Mouse (Mus musculus): ENCODE results near the gene Tubg1. TPM values are rescaled to one million over a fixed set of nuclear protein-coding genes. Genes with fewer than 3 reads are reported as not detected.
"Not testable (repeated sequence)": the region's sequence is repeated elsewhere in the genome, so short reads cannot be mapped to it uniquely, and the experiment has no call there.

The Tubg1 gene
- polyA plus RNA-seq, 1 experiment from 2014 or later, result 72.6 TPM

DNA sequence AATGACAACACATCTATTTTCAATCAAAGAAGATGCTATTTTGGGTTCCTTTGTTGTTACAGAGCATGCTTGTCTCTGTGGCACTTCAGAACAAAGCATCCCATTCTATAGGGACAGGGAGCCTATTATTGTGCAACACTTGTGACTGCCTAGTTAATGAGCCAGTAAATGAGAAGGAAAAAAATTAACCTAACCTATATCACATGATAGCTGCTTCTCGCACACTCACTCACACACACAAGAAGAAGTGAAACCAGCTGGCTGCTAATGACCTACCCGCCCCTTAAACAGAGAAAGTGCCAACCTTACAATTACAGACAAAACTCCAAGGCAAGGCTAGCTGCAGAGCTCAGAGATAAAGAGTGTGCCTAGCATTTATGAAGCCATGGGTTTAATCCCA is 4.2 kb upstream of the Tubg1 start:
- Histone ChIP-seq H3K27me3 (ENCODE audit: control insufficient read depth, insufficient read depth, low read length) (no peaks in the 10 kb centered on the region), H3K9ac (ENCODE audit: low read length) (0 out of 2 replicates have a peak overlapping the region, but pooled peaks have one; percentile 5), H3K4me1 (ENCODE audit: control insufficient read depth, insufficient read depth, low read length) (peaks cover 17% of the 10 kb centered on the region), H3K36me3 (ENCODE audit: control insufficient read depth, insufficient read depth) (no peaks in the 10 kb centered on the region), H3K27ac (ENCODE audit: low read length) (no peak overlapping the region), H3K4me3 (ENCODE audit: low read length) (no peak overlapping the region), H3K4me2 (ENCODE audit: low read depth, low read length) (no peak overlapping the region), H3K9me3 (replicated peaks; ENCODE audit: control insufficient read depth, low read length) (no peaks in the 10 kb centered on the region)
- ATAC-seq (replicated peaks; ENCODE audit: extremely low read depth, insufficient read depth, low FRiP score), result no peak
- WGBS, result 81% methylated on average over 2 of the region's 2 CpGs

DNA sequence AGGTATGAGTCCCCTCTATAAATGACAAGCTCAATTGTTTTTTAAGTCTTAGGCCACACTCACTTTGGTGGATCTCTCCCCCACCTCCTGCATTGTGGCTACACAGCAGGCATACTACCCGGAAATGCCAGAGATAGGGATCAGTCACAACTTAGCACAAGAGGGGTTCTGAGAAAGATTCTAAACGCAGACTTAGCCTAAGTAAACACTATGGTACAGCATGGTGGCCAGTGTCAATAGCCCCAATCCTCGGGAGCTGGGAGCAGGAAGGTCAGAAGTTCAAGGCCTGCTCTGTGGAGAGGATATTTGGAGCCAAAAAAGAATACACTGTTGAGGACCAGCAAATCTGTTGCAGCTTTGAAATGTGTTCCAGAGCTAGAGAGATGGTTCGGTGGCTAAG is 1.6 kb upstream of the Tubg1 start:
- H3K27me3 ChIP-seq (ENCODE audit: control insufficient read depth, insufficient read depth, low read length), result no peaks in the 10 kb centered on the region
- H3K36me3 ChIP-seq (ENCODE audit: control insufficient read depth, insufficient read depth), result peaks cover 8% of the 10 kb centered on the region; the same call in 1 of the 2 replicates
- H3K4me3 ChIP-seq (ENCODE audit: low read length), result peak overlapping the region; percentile 99
- H3K27ac ChIP-seq (ENCODE audit: low read length), result peak overlapping the region; percentile 21; the same call in 1 of the 2 replicates
- peak overlapping the region; percentile 96 for H3K9ac ChIP-seq (ENCODE audit: low read length)
- no peak for ATAC-seq (replicated peaks; ENCODE audit: extremely low read depth, insufficient read depth, low FRiP score)
- H3K9me3 ChIP-seq (replicated peaks; ENCODE audit: control insufficient read depth, low read length), result no peaks in the 10 kb centered on the region
- peaks cover 28% of the 10 kb centered on the region for H3K4me1 ChIP-seq (ENCODE audit: control insufficient read depth, insufficient read depth, low read length)
- H3K4me2 ChIP-seq (ENCODE audit: low read depth, low read length), result peak overlapping the region; percentile 76
- WGBS, result 18% methylated on average over 4 of the region's 4 CpGs

DNA sequence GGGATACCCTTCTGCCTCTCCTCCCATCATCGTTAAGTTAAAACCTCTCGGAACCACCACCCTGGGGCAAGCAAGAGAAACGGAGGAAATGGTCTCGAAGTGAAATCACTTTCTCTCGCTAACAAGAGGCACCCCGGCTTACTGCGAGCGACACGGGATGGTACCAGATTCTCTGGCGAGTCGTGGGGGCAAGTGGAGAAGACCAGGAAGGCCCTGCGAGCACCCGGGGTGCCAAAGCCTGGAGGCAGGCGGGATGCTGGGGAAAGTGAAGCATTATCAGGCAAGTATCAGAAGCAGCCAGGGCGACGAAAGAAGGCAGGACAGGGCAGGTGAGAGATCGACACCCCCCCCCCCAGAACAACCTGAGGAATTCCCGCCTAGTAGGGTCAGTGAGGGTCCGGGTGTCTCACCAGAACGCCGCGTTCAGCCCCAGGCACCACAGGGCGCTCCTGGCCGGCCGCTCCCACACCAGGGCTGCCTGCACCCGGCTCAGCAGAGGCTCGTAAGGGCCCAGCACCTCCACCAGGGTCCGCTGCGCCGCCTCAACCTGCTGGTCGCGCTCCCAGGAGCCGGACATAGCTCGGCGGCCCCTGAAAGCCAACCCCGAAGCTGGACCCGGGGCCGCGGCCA is 492 bp upstream of the Tubg1 start:
- under 1% methylated on average over 39 of the region's 39 CpGs for WGBS
- peaks cover 12% of the 10 kb centered on the region for H3K36me3 ChIP-seq (ENCODE audit: control insufficient read depth, insufficient read depth)
- peak overlapping the region; percentile 99 for H3K4me3 ChIP-seq (ENCODE audit: low read length)
- H3K4me2 ChIP-seq (ENCODE audit: low read depth, low read length), result peak overlapping the region; percentile 76
- H3K9ac ChIP-seq (ENCODE audit: low read length), result peak overlapping the region; percentile 96
- peak; percentile 69 for ATAC-seq (replicated peaks; ENCODE audit: extremely low read depth, insufficient read depth, low FRiP score)
- H3K4me1 ChIP-seq (ENCODE audit: control insufficient read depth, insufficient read depth, low read length), result peaks cover 28% of the 10 kb centered on the region
- no peaks in the 10 kb centered on the region for H3K9me3 ChIP-seq (replicated peaks; ENCODE audit: control insufficient read depth, low read length)
- peak overlapping the region; percentile 90 for H3K27ac ChIP-seq (ENCODE audit: low read length)
- H3K27me3 ChIP-seq (ENCODE audit: control insufficient read depth, insufficient read depth, low read length), result no peaks in the 10 kb centered on the region

DNA sequence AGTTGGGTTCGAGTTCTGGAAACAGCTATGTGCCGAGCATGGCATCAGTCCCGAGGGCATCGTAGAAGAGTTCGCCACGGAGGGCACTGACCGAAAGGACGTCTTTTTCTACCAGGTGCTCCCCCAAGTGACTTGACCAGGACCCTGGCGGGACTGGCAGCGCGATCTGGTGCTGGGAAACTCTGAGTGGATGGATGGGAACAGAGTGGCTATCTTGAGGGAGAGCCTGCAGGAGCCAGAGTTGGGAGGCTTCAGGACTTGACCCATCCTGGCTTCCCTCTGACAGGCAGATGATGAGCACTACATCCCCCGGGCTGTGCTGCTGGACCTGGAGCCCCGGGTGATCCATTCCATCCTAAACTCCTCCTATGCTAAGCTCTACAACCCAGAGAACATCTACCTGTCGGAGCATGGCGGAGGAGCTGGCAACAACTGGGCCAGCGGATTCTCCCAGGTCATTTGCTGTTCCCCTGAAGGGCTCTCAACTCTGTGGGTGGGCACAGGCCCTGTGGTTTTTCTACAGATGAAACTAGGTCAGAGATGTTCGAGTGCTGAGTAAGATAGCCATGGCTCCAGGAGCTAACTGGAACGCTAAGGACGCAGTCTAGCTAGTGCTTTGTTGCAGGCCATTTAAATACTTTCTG is 929 bp downstream of the Tubg1 start:
- WGBS, result 18% methylated on average over 19 of the region's 19 CpGs
- no peak for ATAC-seq (replicated peaks; ENCODE audit: extremely low read depth, insufficient read depth, low FRiP score)

DNA sequence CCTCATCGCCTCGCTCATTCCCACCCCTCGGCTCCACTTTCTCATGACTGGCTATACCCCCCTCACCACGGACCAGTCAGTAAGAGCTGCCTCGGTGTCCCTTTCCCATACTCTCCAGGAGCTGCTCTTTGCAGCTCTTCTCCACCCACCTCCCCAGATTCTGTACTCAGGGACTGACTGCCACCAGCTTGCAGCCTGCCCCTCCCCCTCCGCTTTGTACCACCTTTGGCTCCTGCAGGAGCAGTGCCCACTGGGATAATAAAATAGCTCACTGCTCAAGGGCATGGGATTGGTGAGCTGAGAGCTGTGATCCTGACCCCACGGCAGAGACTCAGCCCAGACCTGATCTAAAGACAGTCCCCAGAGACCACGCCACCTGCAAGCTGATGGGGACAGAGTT is 4.8 kb downstream of the Tubg1 start:
- not testable (repeated sequence) for H3K4me2 ChIP-seq (ENCODE audit: low read depth, low read length); H3K9me3 ChIP-seq (replicated peaks; ENCODE audit: control insufficient read depth, low read length); H3K27ac ChIP-seq (ENCODE audit: low read length); H3K27me3 ChIP-seq (ENCODE audit: control insufficient read depth, insufficient read depth, low read length); H3K4me3 ChIP-seq (ENCODE audit: low read length); ATAC-seq (replicated peaks; ENCODE audit: extremely low read depth, insufficient read depth, low FRiP score); H3K9ac ChIP-seq (ENCODE audit: low read length)
- 91% methylated on average over 8 of the region's 8 CpGs for WGBS
- Histone ChIP-seq H3K4me1 (ENCODE audit: control insufficient read depth, insufficient read depth, low read length) (peaks cover 13% of the 10 kb centered on the region), H3K36me3 (ENCODE audit: control insufficient read depth, insufficient read depth) (peaks cover 25% of the 10 kb centered on the region)

More for the DNA sequence above, 929 bp downstream of the Tubg1 start:
- Histone ChIP-seq H3K9ac (ENCODE audit: low read length) (peak overlapping the region; percentile 75), H3K27ac (ENCODE audit: low read length) (peak overlapping the region; percentile 91), H3K9me3 (replicated peaks; ENCODE audit: control insufficient read depth, low read length) (no peaks in the 10 kb centered on the region), H3K36me3 (ENCODE audit: control insufficient read depth, insufficient read depth) (peaks cover 15% of the 10 kb centered on the region), H3K4me3 (ENCODE audit: low read length) (peak overlapping the region; percentile 99), H3K4me1 (ENCODE audit: control insufficient read depth, insufficient read depth, low read length) (peaks cover 25% of the 10 kb centered on the region), H3K27me3 (ENCODE audit: control insufficient read depth, insufficient read depth, low read length) (no peaks in the 10 kb centered on the region), H3K4me2 (ENCODE audit: low read depth, low read length) (peak overlapping the region; percentile 81)

DNA sequence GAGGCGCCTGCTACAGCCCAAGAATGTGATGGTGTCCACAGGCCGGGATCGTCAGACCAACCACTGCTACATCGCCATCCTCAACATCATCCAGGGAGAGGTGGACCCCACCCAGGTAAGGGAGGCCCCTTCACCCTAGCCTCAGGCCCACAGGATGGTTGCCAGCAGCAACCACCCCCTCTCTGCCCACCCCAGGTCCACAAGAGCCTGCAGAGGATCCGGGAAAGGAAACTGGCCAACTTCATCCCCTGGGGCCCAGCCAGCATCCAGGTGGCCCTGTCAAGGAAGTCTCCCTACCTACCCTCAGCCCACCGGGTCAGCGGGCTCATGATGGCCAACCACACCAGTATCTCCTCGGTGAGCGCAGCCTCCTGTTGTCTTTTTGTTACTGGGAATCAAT is 5.3 kb downstream of the Tubg1 start:
- H3K4me1 ChIP-seq (ENCODE audit: control insufficient read depth, insufficient read depth, low read length), result peaks cover 14% of the 10 kb centered on the region
- not testable (repeated sequence) for H3K4me3 ChIP-seq (ENCODE audit: low read length); H3K27me3 ChIP-seq (ENCODE audit: control insufficient read depth, insufficient read depth, low read length); ATAC-seq (replicated peaks; ENCODE audit: extremely low read depth, insufficient read depth, low FRiP score); H3K9me3 ChIP-seq (replicated peaks; ENCODE audit: control insufficient read depth, low read length); H3K9ac ChIP-seq (ENCODE audit: low read length); H3K4me2 ChIP-seq (ENCODE audit: low read depth, low read length); H3K27ac ChIP-seq (ENCODE audit: low read length)
- WGBS, result 99% methylated on average over 7 of the region's 9 CpGs
- peaks cover 25% of the 10 kb centered on the region for H3K36me3 ChIP-seq (ENCODE audit: control insufficient read depth, insufficient read depth)

DNA sequence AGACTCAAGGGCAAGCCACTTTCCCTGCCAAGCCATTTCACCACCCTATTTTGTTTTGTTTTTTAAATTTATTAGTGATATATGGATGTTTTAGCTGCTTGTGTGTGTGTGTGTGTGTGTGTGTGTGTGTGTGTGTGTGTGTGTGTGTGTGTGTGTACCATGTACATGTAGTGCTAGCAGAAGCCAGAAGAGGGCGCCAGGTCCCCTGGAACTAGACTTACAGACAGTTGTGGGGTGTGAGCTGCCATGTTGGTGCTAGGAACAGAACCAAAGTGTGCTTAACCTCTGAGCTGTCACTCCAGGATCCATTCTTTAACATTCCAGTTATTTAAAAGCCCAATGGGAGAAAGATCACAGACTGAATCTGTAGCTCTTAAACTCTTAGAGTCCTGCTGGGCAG is 7.3 kb downstream of the Tubg1 start:
- Histone ChIP-seq H3K4me3 (ENCODE audit: low read length) (no peak overlapping the region), H3K9ac (ENCODE audit: low read length) (no peak overlapping the region), H3K4me1 (ENCODE audit: control insufficient read depth, insufficient read depth, low read length) (peaks cover 13% of the 10 kb centered on the region), H3K27me3 (ENCODE audit: control insufficient read depth, insufficient read depth, low read length) (no peaks in the 10 kb centered on the region), H3K27ac (ENCODE audit: low read length) (no peak overlapping the region), H3K36me3 (ENCODE audit: control insufficient read depth, insufficient read depth) (peaks cover 25% of the 10 kb centered on the region), H3K4me2 (ENCODE audit: low read depth, low read length) (no peak overlapping the region), H3K9me3 (replicated peaks; ENCODE audit: control insufficient read depth, low read length) (peaks cover 2% of the 10 kb centered on the region; the same call in 1 of the 2 replicates)
- no peak for ATAC-seq (replicated peaks; ENCODE audit: extremely low read depth, insufficient read depth, low FRiP score)
- WGBS, result 92% methylated on average over 1 of the region's 1 CpGs

DNA sequence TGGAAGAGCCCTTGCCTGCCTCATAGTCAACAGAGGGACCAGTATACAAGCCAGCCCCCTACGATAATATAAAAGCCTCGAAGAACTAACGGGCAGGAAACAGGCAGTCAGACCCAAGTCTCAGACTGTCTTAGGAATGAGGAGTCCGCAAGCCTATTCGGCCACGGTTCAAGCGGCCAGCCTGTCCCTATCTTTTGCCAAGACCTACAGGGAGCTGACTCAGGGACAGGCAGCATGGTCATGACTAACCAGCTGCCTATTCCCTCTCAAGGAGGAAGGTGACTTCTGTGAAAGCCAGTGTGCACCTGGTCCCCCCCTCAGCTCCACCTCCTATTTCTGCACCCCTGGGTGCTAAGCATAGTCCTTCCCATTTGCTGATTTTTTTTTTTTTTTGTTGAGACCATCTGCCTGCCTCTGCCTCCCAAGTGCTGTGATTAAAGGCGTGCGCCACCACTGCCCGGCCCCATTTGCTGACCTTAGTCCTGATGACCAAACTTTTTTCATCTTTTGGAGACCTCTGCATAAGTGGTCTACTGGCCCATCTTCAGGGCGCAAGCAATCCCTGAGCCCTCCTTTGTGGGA is 9.3 kb downstream of the Tubg1 start:
- no peak overlapping the region for H3K27ac ChIP-seq (ENCODE audit: low read length)
- ATAC-seq (replicated peaks; ENCODE audit: extremely low read depth, insufficient read depth, low FRiP score), result no peak
- no peak overlapping the region for H3K4me2 ChIP-seq (ENCODE audit: low read depth, low read length)
- no peak overlapping the region for H3K9ac ChIP-seq (ENCODE audit: low read length)
- 84% methylated on average over 11 of the region's 11 CpGs for WGBS
- peaks cover 13% of the 10 kb centered on the region for H3K36me3 ChIP-seq (ENCODE audit: control insufficient read depth, insufficient read depth)
- H3K9me3 ChIP-seq (replicated peaks; ENCODE audit: control insufficient read depth, low read length), result peaks cover 2% of the 10 kb centered on the region; the same call in 1 of the 2 replicates
- H3K4me3 ChIP-seq (ENCODE audit: low read length), result no peak overlapping the region
- H3K4me1 ChIP-seq (ENCODE audit: control insufficient read depth, insufficient read depth, low read length), result peaks cover 15% of the 10 kb centered on the region
- no peaks in the 10 kb centered on the region for H3K27me3 ChIP-seq (ENCODE audit: control insufficient read depth, insufficient read depth, low read length)

Data from heart, embryonic 16.5 days (tissue).